ENCODE assay signal across 22 mouse cellular contexts in the genomic region with DNA sequence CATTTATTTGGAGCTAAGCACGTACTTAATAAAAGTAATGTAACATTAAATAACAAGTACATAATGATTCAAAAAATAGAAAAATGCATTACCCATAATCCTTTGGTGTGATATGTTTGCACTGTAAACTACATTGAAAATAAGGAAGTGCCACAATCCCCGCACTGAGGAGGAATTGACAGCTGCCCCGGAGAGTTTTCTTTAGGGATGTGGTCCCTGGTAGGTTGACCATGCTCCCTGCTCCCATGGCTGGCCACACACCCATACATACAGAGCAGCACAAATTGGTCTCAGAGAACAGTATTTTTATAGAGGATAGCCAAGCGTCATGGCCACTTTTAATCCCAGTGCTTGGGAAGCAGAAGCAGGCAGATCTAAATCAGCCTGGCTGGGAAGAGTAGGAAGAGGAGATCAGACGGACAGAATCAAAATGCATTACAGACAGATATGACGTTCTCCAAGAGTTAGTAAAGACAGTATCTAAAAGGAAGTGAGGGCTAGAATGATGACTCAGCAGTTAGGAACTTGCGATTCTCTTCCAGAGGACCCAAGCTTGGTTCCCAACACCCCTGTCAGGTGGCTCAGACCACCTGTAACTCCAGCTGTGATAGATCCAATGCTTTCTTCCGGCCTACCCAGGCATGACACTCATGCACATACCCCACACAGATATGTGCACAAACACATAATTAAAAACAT. TPM values are rescaled to one million over a fixed set of nuclear protein-coding genes. Genes with fewer than 3 reads are reported as not detected.
DNase-seq lines count a peak whose midpoint lies in the region; ATAC-seq and TF ChIP-seq lines count a peak whose summit lies in the region.
"Had no signal": no experiment of that assay in that cellular context is flagged by ENCODE, and none has a peak within 500 bp of the region (broad histone marks: within the 10 kb centered on the region; RNA-seq: fewer than 3 reads in every experiment).

No protein-coding gene starts in this region.

- no peak overlapping the region for H3K27ac ChIP-seq in heart, embryonic 12.5 days (ENCODE audit: poor library complexity, severe bottlenecking)
- H3K27ac ChIP-seq in ES-E14 (ENCODE audit: insufficient read depth, low read depth, low read length, poor library complexity, severe bottlenecking), result no peak overlapping the region
- H3K27ac ChIP-seq: hindbrain, embryonic 14.5 days; limb, embryonic 15.5 days; stomach, embryonic 15.5 days had no signal

- no peaks in the 10 kb centered on the region for H3K9me3 ChIP-seq in heart, embryonic 12.5 days (replicated peaks)
- H3K9me3 ChIP-seq in ES-E14 (ENCODE audit: control insufficient read depth, insufficient read depth, low read depth, low read length), result no peaks in the 10 kb centered on the region
- H3K9me3 ChIP-seq: limb, embryonic 15.5 days; megakaryocyte, embryonic 14.5 days; stomach, embryonic 15.5 days had no signal

- H3K27me3 ChIP-seq in heart, embryonic 12.5 days (replicated peaks), result no peaks in the 10 kb centered on the region
- H3K27me3 ChIP-seq: limb, embryonic 15.5 days; megakaryocyte, embryonic 14.5 days; stomach, embryonic 15.5 days had no signal

- no peak for DNase-seq in heart, adult 18-20 months
- no peak for DNase-seq in ES-E14 (ENCODE audit: low read depth, low spot score)
- DNase-seq in embryo, embryonic 10 days (ENCODE audit: low spot score), result no peak
- DNase-seq in spleen, postnatal 10 days (ENCODE audit: low spot score in 2 of 2), result no peak
- DNase-seq: adrenal gland, adult 8-10 months; cerebellum, adult 11 months; cerebellum, postnatal 10 days; embryo, embryonic 11 days; forebrain, postnatal 0 days; gastrocnemius, postnatal 36 days; kidney, adult 8-10 months; kidney, postnatal 25 days; right cerebral cortex, postnatal 25 days had no signal

- 0 out of 2 replicates have a peak, but pooled peaks have one; percentile 39 for ATAC-seq in heart, embryonic 12.5 days (ENCODE audit: insufficient number of reproducible peaks, low FRiP score)
- ATAC-seq in erythroid progenitor cell, adult 5-6 weeks (replicated peaks; ENCODE audit: low FRiP score, poor library complexity, severe bottlenecking), result 0 out of 2 replicates have a peak, but pooled peaks have one; percentile 19
- peak; percentile 79 for ATAC-seq in megakaryocyte progenitor cell, adult 5-6 weeks (replicated peaks; ENCODE audit: poor library complexity)
- ATAC-seq: forebrain, postnatal 0 days; midbrain, embryonic 16.5 days had no signal

- no peak overlapping the region for H3K4me2 ChIP-seq in heart, embryonic 12.5 days
- H3K4me2 ChIP-seq: heart, embryonic 11.5 days; hindbrain, embryonic 14.5 days; limb, embryonic 15.5 days; stomach, embryonic 15.5 days had no signal

- 79% methylated on average over 8 of the region's 8 CpGs for WGBS in heart, embryonic 12.5 days

- H3K36me3 ChIP-seq in heart, embryonic 12.5 days, result peaks cover 19% of the 10 kb centered on the region
- no peaks in the 10 kb centered on the region; the same call in 1 of the 2 replicates for H3K36me3 ChIP-seq in ES-E14 (ENCODE audit: control insufficient read depth, insufficient read depth, low read length, poor library complexity, severe bottlenecking)

- no peak overlapping the region for H3K4me3 ChIP-seq in heart, embryonic 12.5 days
- no peak overlapping the region for H3K4me3 ChIP-seq in ES-E14 (ENCODE audit: insufficient read depth in 1 of 2, low read depth in 1 of 2, low read length in 2 of 2, poor library complexity in 1 of 2, severe bottlenecking in 1 of 2)
- H3K4me3 ChIP-seq: limb, embryonic 15.5 days; megakaryocyte, embryonic 14.5 days; stomach, embryonic 15.5 days had no signal

- H3K4me1 ChIP-seq in heart, embryonic 12.5 days (replicated peaks), result peaks cover 16% of the 10 kb centered on the region
- H3K4me1 ChIP-seq in ES-E14 (ENCODE audit: control insufficient read depth in 2 of 2, insufficient read depth in 2 of 2, low read length in 2 of 2, poor library complexity in 1 of 2), result no peaks in the 10 kb centered on the region; a peak in 1 of 4 replicates
- H3K4me1 ChIP-seq: limb, embryonic 15.5 days; stomach, embryonic 15.5 days had no signal

- in situ Hi-C loops in ES-E14 (cut with MboI; ENCODE audit: low sequenced_read_pairs in 2 of 2, unreplicated experiment in 2 of 2), result no loop called here

- no peak overlapping the region for H3K9ac ChIP-seq in heart, embryonic 12.5 days
- no peak overlapping the region for H3K9ac ChIP-seq in ES-E14 (ENCODE audit: insufficient read depth, low read depth, low read length, poor library complexity, severe bottlenecking)
- H3K9ac ChIP-seq: forebrain, postnatal 0 days; hindbrain, embryonic 14.5 days; limb, embryonic 15.5 days; stomach, embryonic 15.5 days had no signal

TF ChIP-seq in ES-E14, 5 proteins besides CTCF, POLR2A, EP300 and RAD21:
- TF ChIP-seq MAFK (IDR thresholded peaks at IDR 0.05; ENCODE audit: insufficient read depth, low read depth, low read length), result peak; percentile 96
- no peak for TF ChIP-seq ZNF384 (IDR thresholded peaks at IDR 0.05; ENCODE audit: low read depth, low read length)
- TF ChIP-seq ZC3H11A (IDR thresholded peaks at IDR 0.05; ENCODE audit: borderline replicate concordance, low read depth, low read length), result no peak
- TF ChIP-seq CHD2 (IDR thresholded peaks at IDR 0.05; ENCODE audit: low read depth, low read length), result no peak
TF ChIP-seq in ES-E14: peak in this region for 1.

RNA-seq across cellular contexts. Expression of gene Ero1l, which starts 10.8 kb away (rescaled TPM):
- 53.7 and 58.6 TPM in 2 replicates for polyA plus RNA-seq in heart, embryonic 12.5 days (2016; fragmentation: Nextera tagmentation; extraction: Ambion mirVana)
- total RNA-seq in heart, adult 18-20 months (2021), result 10 to 100 TPM; 19.9 to 24.9 TPM
- 34.5 and 80.8 TPM in 2 replicates for total RNA-seq in ES-E14 (2012; rRNA removed)
- total RNA-seq in erythroid progenitor cell, adult 5-6 weeks (2015; ENCODE audit: low replicate concordance), result 23.4 and 37.7 TPM in 2 replicates
- 28.9 and 38.3 TPM in 2 replicates for total RNA-seq in erythroid progenitor cell, adult 5-6 weeks (2017; ENCODE audit: low replicate concordance)
- total RNA-seq in megakaryocyte progenitor cell, adult 5-6 weeks (2015), result 137 and 148 TPM in 2 replicates
- total RNA-seq in megakaryocyte progenitor cell, adult 5-6 weeks (2017), result 72.8 and 86.0 TPM in 2 replicates

RNA-seq across cellular contexts. Expression of gene Psmc6, which starts 21.8 kb away (rescaled TPM):
- polyA plus RNA-seq in heart, embryonic 12.5 days (2016; fragmentation: Nextera tagmentation; extraction: Ambion mirVana), result 132 and 134 TPM in 2 replicates
- total RNA-seq in heart, adult 18-20 months (2021), result 10 to 100 TPM; 97.5 to 98.3 TPM
- 79.0 and 85.7 TPM in 2 replicates for total RNA-seq in ES-E14 (2012; rRNA removed)
- total RNA-seq in erythroid progenitor cell, adult 5-6 weeks (2015; ENCODE audit: low replicate concordance), result 103 and 178 TPM in 2 replicates
- total RNA-seq in erythroid progenitor cell, adult 5-6 weeks (2017; ENCODE audit: low replicate concordance), result 151 and 157 TPM in 2 replicates
- 158 and 168 TPM in 2 replicates for total RNA-seq in megakaryocyte progenitor cell, adult 5-6 weeks (2015)
- total RNA-seq in megakaryocyte progenitor cell, adult 5-6 weeks (2017), result 186 and 238 TPM in 2 replicates

RNA-seq across cellular contexts. Expression of gene Styx, which starts 43.1 kb away (rescaled TPM):
- 48.6 and 53.9 TPM in 2 replicates for polyA plus RNA-seq in heart, embryonic 12.5 days (2016; fragmentation: Nextera tagmentation; extraction: Ambion mirVana)
- total RNA-seq in heart, adult 18-20 months (2021), result 10 to 100 TPM; 28.0 to 30.0 TPM
- total RNA-seq in ES-E14 (2012; rRNA removed), result 19.1 and 30.9 TPM in 2 replicates
- 7.1 and 14.1 TPM in 2 replicates for total RNA-seq in erythroid progenitor cell, adult 5-6 weeks (2015; ENCODE audit: low replicate concordance)
- total RNA-seq in erythroid progenitor cell, adult 5-6 weeks (2017; ENCODE audit: low replicate concordance), result 1.6 and 11.9 TPM in 2 replicates
- total RNA-seq in megakaryocyte progenitor cell, adult 5-6 weeks (2015), result 44.6 and 51.5 TPM in 2 replicates
- 18.7 and 19.7 TPM in 2 replicates for total RNA-seq in megakaryocyte progenitor cell, adult 5-6 weeks (2017)

Comparison
In these comparisons a context has a peak if more than half of its experiments do, and no peak if none do; other contexts are left out.
1. ATAC-seq: peak in every context shown above with its lines; median percentile 79 in megakaryocyte progenitor cell, adult 5-6 weeks; 39 in heart, embryonic 12.5 days; 19 in erythroid progenitor cell, adult 5-6 weeks.